Mouse (Mus musculus) gastrocnemius, adult 18-20 months (tissue): ENCODE measurements around the gene Gm4884. TPM values are rescaled to one million over a fixed set of nuclear protein-coding genes. Genes with fewer than 3 reads are reported as not detected.
"Not testable (repeated sequence)": the region's sequence is repeated elsewhere in the genome, so short reads cannot be mapped to it uniquely, and the experiment has no call there.

Experiments used
- DNase-seq: peaks from one replicate; pipeline ENCODE4 v3.0.0; 2021; ENCODE audit warnings: low spot score
- long read RNA-seq, 2 experiments: library from polyadenylated mRNA; stranded (forward); transcript quantifications; one replicate each; pipeline ENCODE4 v2.0.0; 2021
- total RNA-seq, 2 experiments: library from RNA; stranded (reverse); gene quantifications; 2 replicates each; pipeline ENCODE4 v1.2.3; 2021

The Gm4884 gene
- not detected for total RNA-seq
- long read RNA-seq, experiment 1, result 0 reads
- long read RNA-seq, experiment 2, result 0 reads

DNA sequence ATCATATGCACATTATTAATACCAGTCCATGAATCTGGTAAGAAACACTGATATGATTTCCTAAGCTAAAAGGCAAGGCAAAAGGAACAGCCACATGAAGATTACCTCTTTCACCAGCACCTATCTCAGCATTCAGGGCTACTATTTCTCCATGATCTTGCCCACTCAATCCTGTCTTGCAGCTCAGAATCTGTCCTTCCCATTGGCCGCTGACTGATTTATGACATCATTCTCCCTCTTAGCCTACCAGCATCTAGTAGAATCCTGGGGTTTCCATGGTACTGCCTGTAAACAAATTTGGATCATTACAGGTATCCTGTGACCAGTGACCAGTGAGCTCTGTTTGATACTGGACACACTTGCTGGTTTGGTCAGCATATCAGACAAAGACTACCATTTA, at the start of gene Gm4884:
Gene Gm4884 (plus strand): TSS at position 301 of the 400 bp plus-strand sequence.
- not testable (repeated sequence) for DNase-seq

- no peak for DNase-seq
Measured at GRCm38 (mm10) chr7:40987243-40987642, 45.3 kb upstream of the Gm4884 start, which contains the start of gene 4930433I11Rik. Gene 4930433I11Rik, plus strand, starts transcription at chr7:40987543.

- not testable (repeated sequence) for DNase-seq
Measured at GRCm38 (mm10) chr7:41044058-41044457, 11.5 kb downstream of the Gm4884 start.

Other genes with a start within 250 kb of the Gm4884 start
- gene Vstm2b, start 134.4 kb upstream of the Gm4884 start, total RNA-seq, result not detected
- not detected for gene 4930433I11Rik, start 45.2 kb upstream of the Gm4884 start, total RNA-seq
- gene Gm5592, start 121.1 kb downstream of the Gm4884 start, total RNA-seq, result not detected